Mouse (Mus musculus) neural tube, embryonic 11.5 days (tissue): ENCODE data around the gene Tmem135. TPM values are rescaled to one million over a fixed set of nuclear protein-coding genes. Genes with fewer than 3 reads are reported as not detected.

Experiments
- ATAC-seq: fragments of 200-750 bp; cut with Nextera tagmentation; 2 replicates; pipeline ENCODE4 v1.8.0; 2017; ENCODE audit warnings: moderate number of reproducible peaks, mild to moderate bottlenecking, moderate TSS enrichment, moderate library complexity; ENCODE audit not compliant: insufficient read depth, low FRiP score, low TSS enrichment
- DNase-seq: peaks from one replicate; pipeline ENCODE4 v3.0.0-alpha.2; 2015; ENCODE audit warnings: low spot score
- H3K27ac ChIP-seq: fragments of 300-500 bp; sonication (generic); 2 replicates; pipeline ENCODE4 v1.5.1; 2014; ENCODE audit warnings: low read depth, mild to moderate bottlenecking, low read length
- H3K27me3 ChIP-seq: fragments of 300-500 bp; sonication (generic); 2 replicates; pipeline ENCODE4 v1.6.1; 2014; ENCODE audit warnings: mild to moderate bottlenecking, low read length, mixed read lengths; ENCODE audit not compliant: control insufficient read depth, insufficient read depth
- H3K36me3 ChIP-seq: fragments of 300-500 bp; sonication (generic); 2 replicates; pipeline ENCODE4 v1.6.1; 2014; ENCODE audit warnings: mild to moderate bottlenecking, low read length, moderate library complexity, mixed read lengths; ENCODE audit not compliant: control insufficient read depth, insufficient read depth
- H3K4me1 ChIP-seq: fragments of 300-500 bp; sonication (generic); 2 replicates; pipeline ENCODE4 v1.6.1; 2014; ENCODE audit warnings: low read length, mixed read lengths; ENCODE audit not compliant: control insufficient read depth, insufficient read depth
- H3K4me2 ChIP-seq: fragments of 300-500 bp; sonication (generic); 2 replicates; pipeline ENCODE4 v1.6.1; 2014; ENCODE audit warnings: low read depth, mild to moderate bottlenecking, moderate library complexity
- H3K4me3 ChIP-seq: fragments of 300-500 bp; sonication (generic); 2 replicates; pipeline ENCODE4 v1.5.1; 2014; ENCODE audit warnings: low read depth, low read length
- H3K9ac ChIP-seq: fragments of 300-500 bp; sonication (generic); 2 replicates; pipeline ENCODE4 v1.6.1; 2014; ENCODE audit warnings: mild to moderate bottlenecking, low read length
- H3K9me3 ChIP-seq: fragments of 300-500 bp; sonication (generic); 2 replicates; pipeline ENCODE4 v1.6.1; 2016; ENCODE audit warnings: low read length; ENCODE audit not compliant: control insufficient read depth
- WGBS: fragments of 180-500 bp; shearing (Covaris S2); extraction: QIAGEN DNeasy Blood & Tissue Kit; methylation state at CpG from one replicate; pipeline ENCODE4 v1.1.7; 2014; 5-methylcytosine and 5-hydroxymethylcytosine counted together
- polyA plus RNA-seq: library from polyadenylated mRNA; unstranded; fragments of >200 nt; fragmentation: Nextera tagmentation; extraction: Ambion mirVana; gene quantifications from 2 replicates; pipeline ENCODE4 v1.2.1, GENCODE M21; 2014

Tmem135 gene
- polyA plus RNA-seq: 15.3 and 17.9 TPM in 2 replicates

GRCm38 (mm10) chr7:89404081-89404733, at the start of gene Tmem135, which contains the start of gene Fzd4:
Gene Tmem135 (minus strand): TSS chr7:89404222.
Gene Fzd4 (plus strand): TSS chr7:89404355.
- ATAC-seq (peak; percentile 97), DNase-seq (peak; percentile 97)
- Histone ChIP-seq H3K27ac (peak within 1 kb of the TSS; percentile 37), H3K36me3 (no peaks in the 10 kb centered on the region), H3K9me3 (no peaks in the 10 kb centered on the region), H3K4me2 (peak within 1 kb of the TSS; percentile 100), H3K4me1 (0 out of 2 replicates have a peak, but pooled peaks cover 4% of the 10 kb centered on the region), H3K4me3 (peak within 1 kb of the TSS; percentile 73), H3K9ac (peak within 1 kb of the TSS; percentile 82), H3K27me3 (0 out of 2 replicates have a peak, but pooled peaks cover 6% of the 10 kb centered on the region)
- whole genome bisulfite sequencing: 0% methylated on average over 59 of the region's 62 CpGs

DNA sequence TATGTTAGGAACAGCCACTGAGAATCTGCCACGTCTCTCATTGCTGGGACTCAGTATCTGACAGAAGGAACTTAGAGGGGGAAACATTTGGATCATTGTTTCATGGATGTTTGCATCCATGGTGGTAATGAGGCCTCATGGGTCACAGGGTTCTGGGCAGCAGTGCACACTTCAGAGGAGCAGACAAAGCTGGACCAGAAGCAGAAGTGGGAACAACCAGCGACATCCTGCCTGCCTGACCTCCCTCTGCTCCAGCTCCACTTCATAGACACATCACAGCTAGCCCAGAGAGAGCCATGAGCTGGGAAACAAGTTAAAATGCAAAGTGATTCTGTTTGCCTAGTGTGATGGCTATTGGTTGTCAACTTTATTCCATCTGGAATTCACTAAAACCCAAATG, 46.3 kb upstream of the Tmem135 start:
- Histone ChIP-seq H3K9ac (no peak overlapping the region), H3K9me3 (no peaks in the 10 kb centered on the region), H3K4me2 (no peak overlapping the region), H3K27me3 (no peaks in the 10 kb centered on the region), H3K4me3 (no peak overlapping the region), H3K27ac (no peak overlapping the region), H3K4me1 (no peaks in the 10 kb centered on the region), H3K36me3 (no peaks in the 10 kb centered on the region)
- ATAC-seq (no peak), DNase-seq (no peak)
- WGBS: 65% methylated on average over 2 of the region's 2 CpGs

GRCm38 (mm10) chr7:89445137-89445536, 41.1 kb upstream of the Tmem135 start:
- Histone ChIP-seq H3K4me3 (no peak overlapping the region), H3K36me3 (no peaks in the 10 kb centered on the region), H3K27ac (no peak overlapping the region), H3K9me3 (no peaks in the 10 kb centered on the region), H3K4me2 (no peak overlapping the region), H3K27me3 (no peaks in the 10 kb centered on the region), H3K9ac (no peak overlapping the region), H3K4me1 (no peaks in the 10 kb centered on the region)
- ATAC-seq (no peak), DNase-seq (no peak)
- 90% methylated on average over 4 of the region's 4 CpGs for WGBS

DNA sequence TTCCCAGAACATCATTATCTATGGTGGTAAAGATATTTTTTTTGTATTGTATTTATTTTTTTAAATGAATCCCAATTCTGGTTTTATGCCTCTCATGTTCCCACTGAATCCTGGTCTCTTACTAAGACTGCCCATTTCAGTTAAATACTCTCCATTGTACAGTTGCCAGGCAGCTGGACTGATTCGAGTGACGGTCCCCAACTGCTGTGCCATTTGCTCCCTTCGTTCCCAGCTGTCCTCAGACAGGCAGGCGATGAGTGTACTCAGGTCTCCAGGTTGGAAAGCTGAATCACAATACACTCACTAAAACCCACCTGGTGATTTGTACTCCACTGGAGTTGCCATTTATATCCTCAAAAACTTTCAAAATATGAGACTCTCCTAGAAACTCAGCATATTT, 38.2 kb upstream of the Tmem135 start:
- H3K4me3 ChIP-seq: no peak overlapping the region
- H3K4me2 ChIP-seq: no peak overlapping the region
- H3K9ac ChIP-seq: no peak overlapping the region
- H3K27ac ChIP-seq: no peak overlapping the region
- no peak for DNase-seq
- no peaks in the 10 kb centered on the region for H3K4me1 ChIP-seq
- 72% methylated on average over 4 of the region's 4 CpGs for WGBS
- ATAC-seq: no peak
- no peaks in the 10 kb centered on the region for H3K36me3 ChIP-seq
- H3K27me3 ChIP-seq: no peaks in the 10 kb centered on the region
- no peaks in the 10 kb centered on the region for H3K9me3 ChIP-seq

- H3K36me3 ChIP-seq: no peaks in the 10 kb centered on the region
- no peak overlapping the region for H3K9ac ChIP-seq
- no peak for DNase-seq
- no peaks in the 10 kb centered on the region for H3K4me1 ChIP-seq
- no peak overlapping the region for H3K4me3 ChIP-seq
- no peak overlapping the region for H3K4me2 ChIP-seq
- WGBS: 83% methylated on average over 7 of the region's 7 CpGs
- ATAC-seq: no peak
- H3K27me3 ChIP-seq: no peaks in the 10 kb centered on the region
- H3K27ac ChIP-seq: no peak overlapping the region
- no peaks in the 10 kb centered on the region for H3K9me3 ChIP-seq
Observed at GRCm38 (mm10) chr7:89441291-89441690, 37.3 kb upstream of the Tmem135 start.

DNA sequence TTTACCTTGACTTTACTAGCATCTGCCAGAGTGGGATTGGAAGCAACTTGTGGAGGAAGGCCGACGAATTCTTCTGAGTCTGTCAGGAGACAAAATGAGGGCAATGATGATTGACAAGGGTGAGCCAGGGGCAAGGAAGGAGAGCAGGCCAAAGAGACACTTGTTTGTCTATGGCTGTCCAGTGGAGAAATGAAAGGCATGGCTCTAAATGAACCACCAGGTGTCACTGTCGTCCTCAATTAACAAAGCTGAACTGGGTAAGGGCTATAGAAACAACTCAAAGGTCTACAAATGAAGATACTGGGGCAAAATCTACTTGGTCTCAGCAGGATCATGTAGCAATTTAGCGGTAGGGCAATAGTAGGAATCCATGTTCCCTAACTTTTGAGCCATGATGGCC, 33.6 kb upstream of the Tmem135 start:
- Histone ChIP-seq H3K27me3 (no peaks in the 10 kb centered on the region), H3K36me3 (no peaks in the 10 kb centered on the region), H3K4me1 (no peaks in the 10 kb centered on the region), H3K27ac (no peak overlapping the region), H3K4me3 (no peak overlapping the region), H3K9ac (no peak overlapping the region), H3K4me2 (no peak overlapping the region), H3K9me3 (no peaks in the 10 kb centered on the region)
- DNase-seq (no peak), ATAC-seq (no peak)
- WGBS: 43% methylated on average over 4 of the region's 4 CpGs

DNA sequence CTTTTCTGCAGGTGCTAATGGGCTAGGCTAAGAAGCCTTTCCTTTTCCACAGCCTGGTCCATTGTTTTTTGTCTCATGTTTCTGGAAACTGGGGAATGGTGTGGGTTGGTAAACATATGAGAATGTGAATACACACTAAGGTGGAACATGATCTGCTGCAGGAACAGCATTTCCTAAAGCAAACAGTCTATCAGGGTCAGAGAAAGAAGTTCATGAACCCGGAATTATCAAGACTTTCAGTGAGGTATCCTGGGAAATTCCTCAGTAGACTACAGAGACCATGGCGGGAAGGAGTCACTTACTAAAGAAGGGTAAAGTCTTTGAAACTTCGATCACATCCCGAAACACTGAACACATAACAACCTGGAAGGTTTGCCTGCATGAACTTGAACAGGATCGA, 32.4 kb upstream of the Tmem135 start:
- H3K4me1 ChIP-seq: no peaks in the 10 kb centered on the region
- no peak for DNase-seq
- H3K4me3 ChIP-seq: no peak overlapping the region
- no peaks in the 10 kb centered on the region for H3K36me3 ChIP-seq
- ATAC-seq: no peak
- no peak overlapping the region for H3K27ac ChIP-seq
- no peak overlapping the region for H3K9ac ChIP-seq
- no peaks in the 10 kb centered on the region for H3K27me3 ChIP-seq
- WGBS: 89% methylated on average over 5 of the region's 5 CpGs
- no peaks in the 10 kb centered on the region for H3K9me3 ChIP-seq
- no peak overlapping the region for H3K4me2 ChIP-seq

- Histone ChIP-seq H3K27me3 (no peaks in the 10 kb centered on the region), H3K9me3 (no peaks in the 10 kb centered on the region), H3K9ac (no peak overlapping the region), H3K27ac (no peak overlapping the region), H3K4me2 (no peak overlapping the region), H3K4me1 (no peaks in the 10 kb centered on the region), H3K36me3 (no peaks in the 10 kb centered on the region), H3K4me3 (no peak overlapping the region)
- ATAC-seq (no peak), DNase-seq (no peak)
- WGBS: 59% methylated on average over 8 of the region's 8 CpGs
Observed at GRCm38 (mm10) chr7:89433893-89434616, 30.0 kb upstream of the Tmem135 start.
